Mouse (Mus musculus): ENCODE measurements around the gene Armc7. TPM values are rescaled to one million over a fixed set of nuclear protein-coding genes. Genes with fewer than 3 reads are reported as not detected.
A peak's percentile ranks its signal among the peaks of the same experiment; 100 is the strongest.

Armc7 gene
- total and polyA plus RNA-seq, 2 experiments from 2014 or later, result 1.8 to 3.3 TPM

- H3K4me3 ChIP-seq (ENCODE audit: low read depth, low read length), result peak overlapping the region; percentile 90
- 45% methylated on average over 3 of the region's 3 CpGs for WGBS
- ATAC-seq (ENCODE audit: insufficient read depth, low read depth), result no peak
- H3K4me1 ChIP-seq (ENCODE audit: control insufficient read depth, insufficient read depth), result peaks cover 27% of the 10 kb centered on the region
- DNase-seq (ENCODE audit: low spot score), result no peak
- no peaks in the 10 kb centered on the region for H3K36me3 ChIP-seq (replicated peaks; ENCODE audit: control insufficient read depth, insufficient read depth, low read length)
- H3K27me3 ChIP-seq (ENCODE audit: control insufficient read depth, insufficient read depth, low read length), result no peaks in the 10 kb centered on the region
- H3K9me3 ChIP-seq (replicated peaks; ENCODE audit: control insufficient read depth, low read length), result no peaks in the 10 kb centered on the region
- H3K4me2 ChIP-seq (ENCODE audit: low read depth, low read length), result peak overlapping the region; percentile 86
- TF ChIP-seq CTCF (IDR thresholded peaks at IDR 0.05; ENCODE audit: low read depth) (no peak), EP300 (IDR thresholded peaks at IDR 0.05; ENCODE audit: low read depth) (no peak)
- H3K27ac ChIP-seq (ENCODE audit: low read depth), result peak overlapping the region; percentile 88
- peak overlapping the region; percentile 93 for H3K9ac ChIP-seq (replicated peaks; ENCODE audit: low read depth, low read length)
Observed at GRCm38 (mm10) chr11:115512004-115512403, 36.5 kb downstream of the Armc7 start.

GRCm38 (mm10) chr11:115512407-115513183 is 37.1 kb downstream of the Armc7 start:
- Histone ChIP-seq H3K4me3 (ENCODE audit: low read depth, low read length) (peak overlapping the region; percentile 90), H3K4me1 (ENCODE audit: control insufficient read depth, insufficient read depth) (peaks cover 27% of the 10 kb centered on the region), H3K36me3 (replicated peaks; ENCODE audit: control insufficient read depth, insufficient read depth, low read length) (no peaks in the 10 kb centered on the region), H3K9me3 (replicated peaks; ENCODE audit: control insufficient read depth, low read length) (no peaks in the 10 kb centered on the region), H3K4me2 (ENCODE audit: low read depth, low read length) (peak overlapping the region; percentile 86), H3K27me3 (ENCODE audit: control insufficient read depth, insufficient read depth, low read length) (no peaks in the 10 kb centered on the region), H3K27ac (ENCODE audit: low read depth) (peak overlapping the region; percentile 88), H3K9ac (replicated peaks; ENCODE audit: low read depth, low read length) (peak overlapping the region; percentile 93)
- ATAC-seq (ENCODE audit: insufficient read depth, low read depth) (no peak; the same call in 1 of the 2 replicates), DNase-seq (ENCODE audit: low spot score) (peak; percentile 67)
- no peak for TF ChIP-seq EP300 (IDR thresholded peaks at IDR 0.05; ENCODE audit: low read depth)
- 27% methylated on average over 8 of the region's 8 CpGs for WGBS

GRCm38 (mm10) chr11:115513271-115514237 is 38.1 kb downstream of the Armc7 start:
- Histone ChIP-seq H3K4me1 (ENCODE audit: control insufficient read depth, insufficient read depth) (peaks cover 24% of the 10 kb centered on the region), H3K4me3 (ENCODE audit: low read depth, low read length) (peak overlapping the region; percentile 90)

GRCm38 (mm10) chr11:115514238-115514663 is 38.8 kb downstream of the Armc7 start, which contains the start of gene Jpt1:
Jpt1 (minus strand) TSS chr11:115514387.
- WGBS, result 0% methylated on average over 24 of the region's 24 CpGs
- Histone ChIP-seq H3K4me3 (ENCODE audit: low read depth, low read length) (peak within 1 kb of the TSS; percentile 90), H3K27ac (ENCODE audit: low read depth) (peak within 1 kb of the TSS; percentile 88), H3K9me3 (replicated peaks; ENCODE audit: control insufficient read depth, low read length) (no peaks in the 10 kb centered on the region), H3K4me2 (ENCODE audit: low read depth, low read length) (peak within 1 kb of the TSS; percentile 86), H3K9ac (replicated peaks; ENCODE audit: low read depth, low read length) (peak within 1 kb of the TSS; percentile 93), H3K27me3 (ENCODE audit: control insufficient read depth, insufficient read depth, low read length) (no peaks in the 10 kb centered on the region), H3K4me1 (ENCODE audit: control insufficient read depth, insufficient read depth) (peaks cover 28% of the 10 kb centered on the region), H3K36me3 (replicated peaks; ENCODE audit: control insufficient read depth, insufficient read depth, low read length) (no peaks in the 10 kb centered on the region)
- DNase-seq (ENCODE audit: low spot score), result peak; percentile 99
- TF ChIP-seq CTCF (IDR thresholded peaks at IDR 0.05; ENCODE audit: low read depth) (no peak), EP300 (IDR thresholded peaks at IDR 0.05; ENCODE audit: low read depth) (peak; percentile 87; the same call in 1 of the 2 replicates)
- peak; percentile 96 for ATAC-seq (ENCODE audit: insufficient read depth, low read depth)

More at GRCm38 (mm10) chr11:115513271-115514237, 38.1 kb downstream of the Armc7 start:
- peak overlapping the region; percentile 86 for H3K4me2 ChIP-seq (ENCODE audit: low read depth, low read length)
- H3K27ac ChIP-seq (ENCODE audit: low read depth), result peak overlapping the region; percentile 88
- H3K27me3 ChIP-seq (ENCODE audit: control insufficient read depth, insufficient read depth, low read length), result no peaks in the 10 kb centered on the region
- DNase-seq (ENCODE audit: low spot score), result peak; percentile 36
- no peaks in the 10 kb centered on the region for H3K36me3 ChIP-seq (replicated peaks; ENCODE audit: control insufficient read depth, insufficient read depth, low read length)
- H3K9ac ChIP-seq (replicated peaks; ENCODE audit: low read depth, low read length), result peak overlapping the region; percentile 93
- WGBS, result under 1% methylated on average over 56 of the region's 57 CpGs
- peak; percentile 44 for ATAC-seq (ENCODE audit: insufficient read depth, low read depth)
- peak; percentile 6; the same call in 1 of the 2 replicates for TF ChIP-seq EP300 (IDR thresholded peaks at IDR 0.05; ENCODE audit: low read depth)
- TF ChIP-seq CTCF (IDR thresholded peaks at IDR 0.05; ENCODE audit: low read depth), result no peak
- H3K9me3 ChIP-seq (replicated peaks; ENCODE audit: control insufficient read depth, low read length), result no peaks in the 10 kb centered on the region

GRCm38 (mm10) chr11:115515021-115515420 is 39.6 kb downstream of the Armc7 start:
- Histone ChIP-seq H3K4me3 (ENCODE audit: low read depth, low read length) (no peak overlapping the region), H3K27me3 (ENCODE audit: control insufficient read depth, insufficient read depth, low read length) (no peaks in the 10 kb centered on the region), H3K27ac (ENCODE audit: low read depth) (no peak overlapping the region), H3K4me2 (ENCODE audit: low read depth, low read length) (no peak overlapping the region), H3K36me3 (replicated peaks; ENCODE audit: control insufficient read depth, insufficient read depth, low read length) (no peaks in the 10 kb centered on the region), H3K9me3 (replicated peaks; ENCODE audit: control insufficient read depth, low read length) (no peaks in the 10 kb centered on the region), H3K4me1 (ENCODE audit: control insufficient read depth, insufficient read depth) (peaks cover 28% of the 10 kb centered on the region), H3K9ac (replicated peaks; ENCODE audit: low read depth, low read length) (no peak overlapping the region)
- DNase-seq (ENCODE audit: low spot score) (no peak), ATAC-seq (ENCODE audit: insufficient read depth, low read depth) (no peak)
- no peak for TF ChIP-seq EP300 (IDR thresholded peaks at IDR 0.05; ENCODE audit: low read depth)
- no peak for TF ChIP-seq CTCF (IDR thresholded peaks at IDR 0.05; ENCODE audit: low read depth)
- 67% methylated on average over 6 of the region's 6 CpGs for WGBS

All from heart, postnatal 0 days (tissue).